Mouse (Mus musculus): ENCODE data around the gene Traf3ip3. TPM values are rescaled to one million over a fixed set of nuclear protein-coding genes. Genes with fewer than 3 reads are reported as not detected.

The Traf3ip3 gene
- 0.79 and 0.80 TPM in 2 replicates for polyA plus RNA-seq (2012; rRNA removed)

DNA sequence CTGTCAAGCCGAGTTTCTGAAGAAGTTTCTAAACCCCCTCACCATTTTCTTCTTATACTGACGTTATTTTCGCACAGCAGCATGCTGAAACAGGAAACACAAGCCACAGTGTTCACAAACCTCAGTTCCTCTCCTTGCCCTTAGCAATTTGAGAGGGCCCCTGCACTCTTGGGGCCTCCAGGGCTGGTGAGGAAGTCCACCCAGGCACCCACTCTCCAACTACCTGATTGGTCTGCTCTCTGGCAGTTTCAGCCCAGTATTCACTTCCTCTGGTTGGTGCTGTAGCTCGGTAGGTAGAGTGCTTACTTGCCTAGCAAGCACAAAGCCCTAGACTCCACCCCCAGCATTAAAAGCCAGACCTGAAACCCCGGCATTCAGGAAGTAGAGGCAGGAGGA, at the start of gene Traf3ip3:
Gene Traf3ip3 (minus strand): TSS at position 321 of the 396 bp plus-strand sequence.
- 77% methylated on average over 5 of the region's 5 CpGs for WGBS
- Histone ChIP-seq H3K4me1 (ENCODE audit: control insufficient read depth, insufficient read depth, low read length) (no peaks in the 10 kb centered on the region), H3K4me3 (replicated peaks; ENCODE audit: insufficient read depth, low read depth, low read length) (no peak within 1 kb of the TSS), H3K27ac (ENCODE audit: insufficient read depth, low read length) (no peak within 1 kb of the TSS), H3K27me3 (ENCODE audit: control insufficient read depth, insufficient read depth, low read length) (no peaks in the 10 kb centered on the region)
- no peak for DNase-seq
- no peak for TF ChIP-seq POLR2A (IDR thresholded peaks at IDR 0.05; ENCODE audit: borderline replicate concordance, insufficient read depth, low read length)
- TF ChIP-seq CTCF (IDR thresholded peaks at IDR 0.05; ENCODE audit: borderline replicate concordance, insufficient read depth, low read depth, low read length), result no peak

DNA sequence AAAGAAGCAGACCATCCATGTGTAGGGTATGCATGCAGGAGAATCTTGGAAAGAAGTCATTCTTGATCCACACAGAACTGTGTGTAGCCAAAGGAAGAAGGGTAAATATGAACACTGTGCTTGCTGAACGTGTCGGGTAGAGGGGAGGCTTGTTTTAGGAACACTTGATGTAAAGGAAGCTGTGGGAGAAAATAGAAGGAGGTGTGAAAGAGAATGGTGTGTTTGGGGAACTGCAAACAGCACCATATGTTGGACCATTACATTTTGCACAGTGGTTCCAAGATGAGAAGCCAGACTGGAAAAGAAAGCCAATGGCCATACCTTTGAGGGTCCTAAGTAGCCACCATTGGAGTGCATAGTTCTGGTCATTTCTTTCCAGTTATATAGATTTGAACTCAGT, 48.5 kb upstream of the Traf3ip3 start:
- no peak overlapping the region for H3K4me3 ChIP-seq (replicated peaks; ENCODE audit: insufficient read depth, low read depth, low read length)
- H3K4me1 ChIP-seq (ENCODE audit: control insufficient read depth, insufficient read depth, low read length), result no peaks in the 10 kb centered on the region
- TF ChIP-seq CTCF (IDR thresholded peaks at IDR 0.05; ENCODE audit: borderline replicate concordance, insufficient read depth, low read depth, low read length) (no peak), POLR2A (IDR thresholded peaks at IDR 0.05; ENCODE audit: borderline replicate concordance, insufficient read depth, low read length) (no peak)
- no peak overlapping the region for H3K27ac ChIP-seq (ENCODE audit: insufficient read depth, low read length)
- no peak for DNase-seq
- WGBS, result 84% methylated on average over 2 of the region's 2 CpGs
- H3K27me3 ChIP-seq (ENCODE audit: control insufficient read depth, insufficient read depth, low read length), result no peaks in the 10 kb centered on the region

DNA sequence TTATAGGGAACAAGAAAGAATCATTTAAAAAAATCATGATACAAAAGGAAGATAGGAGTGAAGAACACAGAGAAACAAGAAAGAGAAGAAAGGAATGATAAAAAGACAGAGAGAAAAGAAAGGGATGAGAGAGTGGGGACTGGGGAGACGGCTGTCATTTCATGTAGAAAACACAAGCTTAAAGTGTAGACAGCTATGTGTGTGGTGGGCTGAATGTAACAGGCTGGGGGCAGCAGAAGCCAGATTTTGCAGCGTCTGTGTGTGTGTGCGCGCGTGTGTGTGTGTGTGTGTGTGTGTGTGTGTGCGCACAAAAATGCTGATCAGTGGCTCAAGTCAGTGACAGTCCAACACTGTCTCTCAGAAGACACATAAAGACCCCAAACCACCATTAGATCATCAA, 42.7 kb upstream of the Traf3ip3 start:
- Histone ChIP-seq H3K4me1 (ENCODE audit: control insufficient read depth, insufficient read depth, low read length) (peaks cover 4% of the 10 kb centered on the region; the same call in 1 of the 2 replicates), H3K27me3 (ENCODE audit: control insufficient read depth, insufficient read depth, low read length) (no peaks in the 10 kb centered on the region), H3K4me3 (replicated peaks; ENCODE audit: insufficient read depth, low read depth, low read length) (no peak overlapping the region), H3K27ac (ENCODE audit: insufficient read depth, low read length) (no peak overlapping the region)
- no peak for DNase-seq
- 86% methylated on average over 6 of the region's 6 CpGs for WGBS
- TF ChIP-seq CTCF (IDR thresholded peaks at IDR 0.05; ENCODE audit: borderline replicate concordance, insufficient read depth, low read depth, low read length) (no peak), POLR2A (IDR thresholded peaks at IDR 0.05; ENCODE audit: borderline replicate concordance, insufficient read depth, low read length) (no peak)

DNA sequence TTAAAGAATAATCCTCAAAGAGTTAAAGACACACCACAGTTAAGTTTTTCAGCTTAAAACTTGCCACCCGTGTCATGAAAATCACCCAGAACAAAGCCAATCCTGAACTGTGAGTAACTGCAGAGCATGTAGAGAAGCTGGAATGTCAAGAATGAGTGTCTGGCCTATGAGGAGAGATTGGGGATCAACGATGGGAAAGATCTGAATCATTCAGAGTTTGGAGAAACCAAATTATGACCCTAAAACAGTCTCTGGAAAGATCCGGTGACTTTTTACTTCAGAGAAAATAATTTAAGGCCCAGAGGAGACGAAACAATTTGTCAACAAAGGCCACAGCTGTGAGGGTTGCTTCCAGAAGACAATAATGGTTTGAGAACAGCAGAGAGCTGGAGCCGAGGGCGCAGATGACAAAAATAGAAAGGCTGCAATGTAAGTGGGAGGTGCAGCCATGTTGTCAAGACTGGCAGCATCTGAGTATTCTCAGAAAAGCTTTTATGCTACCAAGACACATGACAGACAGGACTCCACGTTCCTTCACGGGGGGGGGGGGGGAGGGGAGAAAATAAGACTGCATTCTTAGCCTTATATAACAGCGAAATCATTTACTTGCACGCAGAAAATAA, 42.2 kb upstream of the Traf3ip3 start:
- H3K4me1 ChIP-seq (ENCODE audit: control insufficient read depth, insufficient read depth, low read length), result peaks cover 4% of the 10 kb centered on the region; the same call in 1 of the 2 replicates
- no peak overlapping the region for H3K4me3 ChIP-seq (replicated peaks; ENCODE audit: insufficient read depth, low read depth, low read length)
- TF ChIP-seq CTCF (IDR thresholded peaks at IDR 0.05; ENCODE audit: borderline replicate concordance, insufficient read depth, low read depth, low read length) (no peak), POLR2A (IDR thresholded peaks at IDR 0.05; ENCODE audit: borderline replicate concordance, insufficient read depth, low read length) (no peak)
- no peak overlapping the region for H3K27ac ChIP-seq (ENCODE audit: insufficient read depth, low read length)
- WGBS, result 79% methylated on average over 10 of the region's 10 CpGs
- DNase-seq, result no peak
- no peaks in the 10 kb centered on the region for H3K27me3 ChIP-seq (ENCODE audit: control insufficient read depth, insufficient read depth, low read length)

DNA sequence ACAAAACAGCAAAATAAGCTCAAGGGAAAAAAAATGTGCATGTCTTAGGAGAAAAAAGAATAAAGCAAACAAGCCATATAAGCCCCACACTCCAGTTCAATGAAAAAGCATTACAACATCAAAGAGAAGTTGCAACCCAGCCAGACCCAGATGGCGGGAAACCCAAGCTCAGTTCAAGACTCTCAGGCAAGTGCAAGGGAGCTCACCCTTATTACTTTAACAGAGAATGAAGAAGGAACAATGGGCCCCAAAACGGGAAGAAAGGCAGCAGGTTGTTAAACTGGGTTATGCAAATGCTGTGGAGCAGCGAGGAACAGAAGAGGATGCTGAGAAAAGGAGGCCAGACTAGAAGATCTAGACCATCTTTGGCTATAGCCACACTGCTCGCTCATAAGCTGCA, 41.4 kb upstream of the Traf3ip3 start:
- no peak overlapping the region for H3K4me3 ChIP-seq (replicated peaks; ENCODE audit: insufficient read depth, low read depth, low read length)
- H3K27me3 ChIP-seq (ENCODE audit: control insufficient read depth, insufficient read depth, low read length), result no peaks in the 10 kb centered on the region
- H3K4me1 ChIP-seq (ENCODE audit: control insufficient read depth, insufficient read depth, low read length), result peaks cover 4% of the 10 kb centered on the region; the same call in 1 of the 2 replicates
- no peak for TF ChIP-seq CTCF (IDR thresholded peaks at IDR 0.05; ENCODE audit: borderline replicate concordance, insufficient read depth, low read depth, low read length)
- DNase-seq, result peak in 1 of 2 experiments; percentile 22
- H3K27ac ChIP-seq (ENCODE audit: insufficient read depth, low read length), result no peak overlapping the region
- WGBS, result 81% methylated on average over 4 of the region's 4 CpGs

DNA sequence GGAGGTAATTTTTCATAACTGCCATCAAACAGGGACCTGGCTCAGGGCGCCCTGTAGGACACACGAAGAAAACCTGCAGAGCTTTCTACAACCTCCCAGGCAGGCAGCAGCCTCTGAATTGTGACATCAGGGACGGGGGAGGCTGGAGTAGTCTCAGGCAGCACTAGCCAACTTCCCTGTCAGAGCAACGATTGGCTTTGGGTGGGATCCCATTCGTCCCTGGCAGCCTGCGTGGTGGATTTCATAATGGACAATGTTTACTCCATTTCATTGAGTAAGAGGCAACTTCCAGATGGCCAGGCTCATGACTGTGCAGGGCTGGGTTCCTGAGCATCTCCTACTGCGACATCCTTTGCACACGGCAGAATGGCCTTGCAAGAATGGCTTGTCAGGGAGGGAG, 40.7 kb upstream of the Traf3ip3 start:
- DNase-seq, result peak; percentile 92 to 97
- Histone ChIP-seq H3K4me1 (ENCODE audit: control insufficient read depth, insufficient read depth, low read length) (peaks cover 4% of the 10 kb centered on the region; the same call in 1 of the 2 replicates), H3K27ac (ENCODE audit: insufficient read depth, low read length) (no peak overlapping the region), H3K27me3 (ENCODE audit: control insufficient read depth, insufficient read depth, low read length) (no peaks in the 10 kb centered on the region), H3K4me3 (replicated peaks; ENCODE audit: insufficient read depth, low read depth, low read length) (no peak overlapping the region)
- 5% methylated on average over 8 of the region's 8 CpGs for WGBS
- TF ChIP-seq POLR2A (IDR thresholded peaks at IDR 0.05; ENCODE audit: borderline replicate concordance, insufficient read depth, low read length), result no peak; the same call in 1 of the 2 replicates
- no peak for TF ChIP-seq CTCF (IDR thresholded peaks at IDR 0.05; ENCODE audit: borderline replicate concordance, insufficient read depth, low read depth, low read length)

GRCm38 (mm10) chr1:193241436-193241835, 39.9 kb upstream of the Traf3ip3 start:
- DNase-seq, result no peak
- TF ChIP-seq POLR2A (IDR thresholded peaks at IDR 0.05; ENCODE audit: borderline replicate concordance, insufficient read depth, low read length) (no peak), CTCF (IDR thresholded peaks at IDR 0.05; ENCODE audit: borderline replicate concordance, insufficient read depth, low read depth, low read length) (no peak)
- Histone ChIP-seq H3K4me3 (replicated peaks; ENCODE audit: insufficient read depth, low read depth, low read length) (no peak overlapping the region), H3K27ac (ENCODE audit: insufficient read depth, low read length) (no peak overlapping the region), H3K4me1 (ENCODE audit: control insufficient read depth, insufficient read depth, low read length) (peaks cover 4% of the 10 kb centered on the region; the same call in 1 of the 2 replicates), H3K27me3 (ENCODE audit: control insufficient read depth, insufficient read depth, low read length) (no peaks in the 10 kb centered on the region)
- WGBS, result 97% methylated on average over 4 of the region's 4 CpGs

GRCm38 (mm10) chr1:193238426-193238825, 36.9 kb upstream of the Traf3ip3 start:
- no peak overlapping the region for H3K4me3 ChIP-seq (replicated peaks; ENCODE audit: insufficient read depth, low read depth, low read length)
- TF ChIP-seq POLR2A (IDR thresholded peaks at IDR 0.05; ENCODE audit: borderline replicate concordance, insufficient read depth, low read length) (no peak), CTCF (IDR thresholded peaks at IDR 0.05; ENCODE audit: borderline replicate concordance, insufficient read depth, low read depth, low read length) (no peak)
- no peak overlapping the region for H3K27ac ChIP-seq (ENCODE audit: insufficient read depth, low read length)
- H3K4me1 ChIP-seq (ENCODE audit: control insufficient read depth, insufficient read depth, low read length), result peaks cover 4% of the 10 kb centered on the region; the same call in 1 of the 2 replicates
- peak in 1 of 2 experiments; percentile 25 for DNase-seq
- 70% methylated on average over 4 of the region's 4 CpGs for WGBS
- H3K27me3 ChIP-seq (ENCODE audit: control insufficient read depth, insufficient read depth, low read length), result no peaks in the 10 kb centered on the region
